Mouse (Mus musculus): ENCODE measurements around the gene Ubac1. TPM values are rescaled to one million over a fixed set of nuclear protein-coding genes. Genes with fewer than 3 reads are reported as not detected.

The Ubac1 gene
- polyA plus RNA-seq (2014; fragmentation: Nextera tagmentation; extraction: Ambion mirVana): 104 and 110 TPM in 2 replicates

DNA sequence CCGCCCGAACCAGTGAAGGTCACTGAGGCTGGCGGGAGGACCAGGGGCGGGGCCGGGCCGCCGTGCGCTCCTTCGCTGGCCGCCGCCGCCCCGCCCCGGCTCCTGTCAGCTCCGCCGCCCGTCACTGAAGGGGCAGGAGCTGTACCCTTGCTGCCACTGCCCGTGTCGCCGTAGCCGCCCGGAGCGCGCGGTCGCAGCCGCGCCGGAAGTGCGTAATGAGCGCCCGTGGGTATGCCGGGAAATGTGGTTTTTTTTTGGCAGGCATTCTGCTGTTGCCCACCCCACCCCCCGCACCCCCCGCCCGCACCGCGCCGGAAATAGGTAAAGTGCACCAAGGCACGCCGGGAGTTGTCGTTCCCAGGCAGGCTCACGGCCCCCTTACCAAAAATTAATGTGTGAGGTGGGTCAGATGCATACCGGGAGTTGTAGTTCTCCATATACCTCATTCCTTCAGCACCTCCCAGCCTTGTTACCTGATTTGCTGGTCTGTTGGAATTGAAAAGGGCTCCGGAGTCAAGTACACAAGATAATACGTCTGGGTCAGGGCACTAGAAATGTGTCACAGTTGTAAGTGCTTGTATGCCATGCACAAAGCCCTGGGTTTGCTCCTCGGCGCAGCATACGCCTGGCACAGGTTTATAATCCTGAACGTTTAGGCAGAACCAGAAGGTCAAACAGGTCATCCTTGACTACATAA is at the start of gene Ubac1:
Gene Ubac1 (minus strand): TSS at position 187 of the 697 bp plus-strand sequence.
- ATAC-seq (ENCODE audit: low read depth) (peak; percentile 93), DNase-seq (ENCODE audit: low spot score) (peak; percentile 96)
- H3K4me1 ChIP-seq (ENCODE audit: control insufficient read depth, insufficient read depth, low read length): peaks cover 9% of the 10 kb centered on the region
- peak within 1 kb of the TSS; percentile 89 for H3K4me3 ChIP-seq (ENCODE audit: low read depth, low read length)
- no peaks in the 10 kb centered on the region for H3K27me3 ChIP-seq (replicated peaks; ENCODE audit: control insufficient read depth, insufficient read depth, low read length)
- H3K27ac ChIP-seq (replicated peaks; ENCODE audit: low read depth, low read length): peak within 1 kb of the TSS; percentile 86
- peak within 1 kb of the TSS; percentile 72 for H3K4me2 ChIP-seq (ENCODE audit: low read depth, low read length)
- H3K36me3 ChIP-seq (ENCODE audit: control insufficient read depth, insufficient read depth, low read length): no peaks in the 10 kb centered on the region
- 9% methylated on average over 37 of the region's 50 CpGs for WGBS
- no peaks in the 10 kb centered on the region for H3K9me3 ChIP-seq (ENCODE audit: control insufficient read depth, low read length)
- peak within 1 kb of the TSS; percentile 75 for H3K9ac ChIP-seq (ENCODE audit: low read depth, low read length)

DNA sequence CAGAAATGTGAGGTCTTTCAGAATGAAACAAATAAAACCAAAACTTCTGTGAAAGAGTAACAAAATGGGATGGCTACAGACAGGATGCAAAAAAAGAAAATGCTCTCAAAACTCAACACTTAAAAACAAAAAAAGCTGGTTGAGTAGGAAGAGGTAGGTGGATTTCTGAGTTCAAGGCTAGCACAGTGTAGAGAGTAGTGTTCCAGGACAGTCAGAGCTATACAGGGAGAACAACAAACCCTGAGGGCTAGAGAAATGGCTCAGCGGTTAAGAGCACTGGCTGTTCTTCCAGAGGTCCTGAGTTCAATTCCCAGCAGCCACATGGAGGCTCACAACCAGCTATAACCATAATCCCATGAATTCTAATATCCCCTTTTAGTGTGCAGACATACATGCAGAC is 47.0 kb upstream of the Ubac1 start:
- DNase-seq (ENCODE audit: low spot score) (no peak), ATAC-seq (ENCODE audit: low read depth) (no peak)
- H3K36me3 ChIP-seq (ENCODE audit: control insufficient read depth, insufficient read depth, low read length): no peaks in the 10 kb centered on the region
- H3K27ac ChIP-seq (replicated peaks; ENCODE audit: low read depth, low read length): no peak overlapping the region
- H3K9ac ChIP-seq (ENCODE audit: low read depth, low read length): no peak overlapping the region
- no peaks in the 10 kb centered on the region for H3K27me3 ChIP-seq (replicated peaks; ENCODE audit: control insufficient read depth, insufficient read depth, low read length)
- no peaks in the 10 kb centered on the region for H3K9me3 ChIP-seq (ENCODE audit: control insufficient read depth, low read length)
- peaks cover 5% of the 10 kb centered on the region; the same call in 1 of the 2 replicates for H3K4me1 ChIP-seq (ENCODE audit: control insufficient read depth, insufficient read depth, low read length)
- 61% methylated on average over 1 of the region's 1 CpGs for WGBS
- no peak overlapping the region for H3K4me3 ChIP-seq (ENCODE audit: low read depth, low read length)
- no peak overlapping the region for H3K4me2 ChIP-seq (ENCODE audit: low read depth, low read length)

DNA sequence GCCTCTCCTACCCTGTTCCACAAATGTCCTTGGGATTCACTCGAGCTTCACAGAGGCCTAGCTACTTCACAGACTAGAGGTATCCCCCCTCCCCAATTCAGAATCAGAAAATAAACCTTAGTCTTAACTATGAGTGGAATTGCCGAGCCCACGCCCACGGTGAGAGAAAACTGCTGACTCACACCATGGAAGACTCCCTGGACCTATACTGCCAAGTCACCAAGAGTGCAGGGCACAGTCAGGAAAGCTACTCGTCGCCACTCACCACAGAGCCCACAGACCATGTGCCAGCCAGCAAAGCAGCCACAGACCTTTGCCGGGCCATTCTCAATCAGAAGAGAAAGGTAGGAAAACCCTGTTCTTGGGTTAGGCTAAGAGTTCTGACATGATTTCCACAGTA is 46.6 kb upstream of the Ubac1 start:
- H3K36me3 ChIP-seq (ENCODE audit: control insufficient read depth, insufficient read depth, low read length): no peaks in the 10 kb centered on the region
- DNase-seq (ENCODE audit: low spot score) (no peak), ATAC-seq (ENCODE audit: low read depth) (no peak)
- peaks cover 5% of the 10 kb centered on the region; the same call in 1 of the 2 replicates for H3K4me1 ChIP-seq (ENCODE audit: control insufficient read depth, insufficient read depth, low read length)
- no peaks in the 10 kb centered on the region for H3K9me3 ChIP-seq (ENCODE audit: control insufficient read depth, low read length)
- no peak overlapping the region for H3K9ac ChIP-seq (ENCODE audit: low read depth, low read length)
- H3K4me2 ChIP-seq (ENCODE audit: low read depth, low read length): no peak overlapping the region
- peak overlapping the region; percentile 33; the same call in 1 of the 2 replicates for H3K27ac ChIP-seq (replicated peaks; ENCODE audit: low read depth, low read length)
- H3K4me3 ChIP-seq (ENCODE audit: low read depth, low read length): no peak overlapping the region
- WGBS: 70% methylated on average over 7 of the region's 7 CpGs
- H3K27me3 ChIP-seq (replicated peaks; ENCODE audit: control insufficient read depth, insufficient read depth, low read length): no peaks in the 10 kb centered on the region

DNA sequence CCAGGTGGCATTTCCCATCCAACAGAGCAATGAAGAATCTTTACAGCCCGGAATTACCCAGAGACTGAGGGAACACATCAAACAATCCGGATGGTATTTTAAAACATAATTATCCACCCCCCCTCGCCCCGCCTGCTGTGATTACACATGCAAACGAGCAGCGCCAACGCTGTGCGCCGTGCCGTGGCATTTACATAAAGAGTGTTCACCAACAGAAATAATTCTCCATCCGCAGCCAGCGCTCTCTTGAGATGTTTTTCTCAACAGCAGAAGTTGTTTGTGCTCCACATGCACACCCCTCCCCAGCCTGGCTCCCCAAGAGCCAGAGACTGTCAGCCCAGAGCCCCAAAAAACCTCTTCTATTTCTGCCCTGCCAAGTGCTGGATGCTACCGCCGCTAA is 45.0 kb upstream of the Ubac1 start:
- Histone ChIP-seq H3K4me3 (ENCODE audit: low read depth, low read length) (no peak overlapping the region), H3K4me1 (ENCODE audit: control insufficient read depth, insufficient read depth, low read length) (peaks cover 5% of the 10 kb centered on the region; the same call in 1 of the 2 replicates), H3K27ac (replicated peaks; ENCODE audit: low read depth, low read length) (no peak overlapping the region), H3K4me2 (ENCODE audit: low read depth, low read length) (no peak overlapping the region), H3K36me3 (ENCODE audit: control insufficient read depth, insufficient read depth, low read length) (no peaks in the 10 kb centered on the region), H3K27me3 (replicated peaks; ENCODE audit: control insufficient read depth, insufficient read depth, low read length) (no peaks in the 10 kb centered on the region), H3K9ac (ENCODE audit: low read depth, low read length) (no peak overlapping the region), H3K9me3 (ENCODE audit: control insufficient read depth, low read length) (no peaks in the 10 kb centered on the region)
- DNase-seq (ENCODE audit: low spot score) (no peak), ATAC-seq (ENCODE audit: low read depth) (no peak)
- 81% methylated on average over 14 of the region's 14 CpGs for WGBS

DNA sequence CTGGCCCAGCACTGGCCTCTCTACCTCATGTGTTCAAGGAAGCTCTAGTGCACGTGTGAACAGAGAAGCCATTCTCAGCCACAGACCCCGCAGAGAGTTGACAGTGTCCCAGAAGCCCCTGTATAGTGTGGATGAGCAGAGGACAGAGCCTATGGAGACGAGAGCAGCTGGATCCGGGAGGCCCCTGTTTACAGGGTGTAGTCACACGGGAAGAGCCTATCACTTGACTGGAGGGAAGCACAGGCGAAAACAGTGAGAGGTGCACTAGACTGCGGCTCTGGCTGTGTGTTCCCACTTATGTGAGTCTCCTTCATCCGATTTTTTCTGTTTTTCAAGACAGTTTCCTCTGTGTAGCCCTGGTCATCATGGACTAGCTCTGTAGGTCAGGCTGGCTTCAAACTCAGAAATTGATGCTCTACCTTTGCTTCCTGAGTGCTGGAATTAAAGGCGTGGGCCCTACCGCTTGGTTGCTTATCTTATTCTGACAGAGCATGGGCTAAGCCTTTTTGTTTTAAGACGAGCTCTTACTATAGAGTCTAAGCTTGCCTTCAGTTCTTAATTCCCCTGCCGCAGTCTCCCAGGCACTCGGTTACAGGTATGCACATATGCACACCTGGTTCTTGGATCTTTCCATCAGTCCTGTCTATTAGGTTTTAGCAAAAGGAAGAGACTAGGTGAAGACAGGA is 41.3 kb upstream of the Ubac1 start:
- Histone ChIP-seq H3K36me3 (ENCODE audit: control insufficient read depth, insufficient read depth, low read length) (peaks cover 9% of the 10 kb centered on the region), H3K27me3 (replicated peaks; ENCODE audit: control insufficient read depth, insufficient read depth, low read length) (no peaks in the 10 kb centered on the region), H3K4me3 (ENCODE audit: low read depth, low read length) (no peak overlapping the region), H3K9ac (ENCODE audit: low read depth, low read length) (no peak overlapping the region), H3K9me3 (ENCODE audit: control insufficient read depth, low read length) (no peaks in the 10 kb centered on the region), H3K27ac (replicated peaks; ENCODE audit: low read depth, low read length) (no peak overlapping the region), H3K4me1 (ENCODE audit: control insufficient read depth, insufficient read depth, low read length) (peaks cover 5% of the 10 kb centered on the region; the same call in 1 of the 2 replicates), H3K4me2 (ENCODE audit: low read depth, low read length) (no peak overlapping the region)
- WGBS: 73% methylated on average over 13 of the region's 13 CpGs
- ATAC-seq (ENCODE audit: low read depth) (no peak), DNase-seq (ENCODE audit: low spot score) (no peak)

DNA sequence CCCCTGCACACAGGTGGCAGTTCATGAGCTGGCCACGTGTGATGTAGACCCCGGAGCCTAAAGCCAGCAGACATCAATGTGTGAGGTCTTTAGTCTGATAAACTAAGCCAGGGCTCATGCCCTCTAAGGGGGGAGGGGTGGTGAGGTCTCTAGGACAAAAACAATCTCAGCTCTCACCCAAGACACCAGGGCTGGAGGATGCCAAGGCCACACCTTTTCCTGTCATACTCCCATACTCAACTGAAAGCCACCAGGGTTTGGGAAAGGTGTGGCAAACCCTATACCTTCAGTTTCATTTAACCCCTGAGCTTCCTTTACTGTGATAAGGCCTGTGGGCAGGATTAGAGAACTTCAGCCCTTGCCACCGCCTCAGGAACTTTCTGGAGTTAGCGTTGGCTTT is 40.7 kb upstream of the Ubac1 start:
- H3K4me2 ChIP-seq (ENCODE audit: low read depth, low read length): no peak overlapping the region
- no peak for DNase-seq (ENCODE audit: low spot score)
- WGBS: 71% methylated on average over 4 of the region's 4 CpGs
- H3K36me3 ChIP-seq (ENCODE audit: control insufficient read depth, insufficient read depth, low read length): peaks cover 9% of the 10 kb centered on the region
- no peak overlapping the region for H3K4me3 ChIP-seq (ENCODE audit: low read depth, low read length)
- no peaks in the 10 kb centered on the region for H3K9me3 ChIP-seq (ENCODE audit: control insufficient read depth, low read length)
- no peaks in the 10 kb centered on the region for H3K27me3 ChIP-seq (replicated peaks; ENCODE audit: control insufficient read depth, insufficient read depth, low read length)
- H3K9ac ChIP-seq (ENCODE audit: low read depth, low read length): no peak overlapping the region
- no peak for ATAC-seq (ENCODE audit: low read depth)
- H3K4me1 ChIP-seq (ENCODE audit: control insufficient read depth, insufficient read depth, low read length): peaks cover 5% of the 10 kb centered on the region; the same call in 1 of the 2 replicates
- H3K27ac ChIP-seq (replicated peaks; ENCODE audit: low read depth, low read length): no peak overlapping the region

DNA sequence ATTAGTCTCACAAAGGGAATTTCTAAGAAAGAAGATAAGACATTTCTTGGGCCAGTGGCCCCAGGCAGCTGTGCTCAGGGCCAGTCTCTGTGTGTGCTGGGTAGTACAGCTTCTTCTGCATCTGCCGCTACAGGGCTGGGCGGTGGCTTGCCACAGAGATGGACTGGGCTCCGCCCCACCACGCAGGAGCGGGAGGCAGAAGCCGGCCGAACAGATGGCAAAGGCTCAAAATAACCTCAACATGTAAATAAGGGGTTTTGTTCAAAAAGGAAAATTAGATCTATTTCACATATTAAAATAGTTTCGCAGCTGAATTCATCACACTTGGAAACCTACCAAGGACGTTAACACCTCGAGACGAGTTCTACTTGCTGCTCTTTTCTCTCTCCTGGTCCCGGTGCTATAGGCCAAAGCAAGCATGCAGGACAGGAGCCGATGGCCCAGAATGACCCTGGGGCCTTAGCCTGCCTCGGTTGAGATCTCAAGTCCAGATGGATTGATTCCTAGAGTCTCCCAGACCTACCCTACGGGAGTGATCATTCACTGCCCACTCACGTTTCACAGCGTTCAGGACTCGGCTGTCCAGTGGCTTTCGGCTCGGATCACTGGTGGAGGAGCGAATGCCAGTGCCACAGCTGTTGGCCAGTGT is 39.6 kb upstream of the Ubac1 start:
- no peaks in the 10 kb centered on the region for H3K9me3 ChIP-seq (ENCODE audit: control insufficient read depth, low read length)
- WGBS: 63% methylated on average over 21 of the region's 21 CpGs
- peak; percentile 71; the same call in 1 of the 2 replicates for ATAC-seq (ENCODE audit: low read depth)
- H3K36me3 ChIP-seq (ENCODE audit: control insufficient read depth, insufficient read depth, low read length): peaks cover 9% of the 10 kb centered on the region
- H3K4me3 ChIP-seq (ENCODE audit: low read depth, low read length): no peak overlapping the region
- H3K9ac ChIP-seq (ENCODE audit: low read depth, low read length): no peak overlapping the region
- H3K4me1 ChIP-seq (ENCODE audit: control insufficient read depth, insufficient read depth, low read length): no peaks in the 10 kb centered on the region
- no peak overlapping the region for H3K27ac ChIP-seq (replicated peaks; ENCODE audit: low read depth, low read length)
- DNase-seq (ENCODE audit: low spot score): peak; percentile 31
- H3K4me2 ChIP-seq (ENCODE audit: low read depth, low read length): no peak overlapping the region
- no peaks in the 10 kb centered on the region for H3K27me3 ChIP-seq (replicated peaks; ENCODE audit: control insufficient read depth, insufficient read depth, low read length)

DNA sequence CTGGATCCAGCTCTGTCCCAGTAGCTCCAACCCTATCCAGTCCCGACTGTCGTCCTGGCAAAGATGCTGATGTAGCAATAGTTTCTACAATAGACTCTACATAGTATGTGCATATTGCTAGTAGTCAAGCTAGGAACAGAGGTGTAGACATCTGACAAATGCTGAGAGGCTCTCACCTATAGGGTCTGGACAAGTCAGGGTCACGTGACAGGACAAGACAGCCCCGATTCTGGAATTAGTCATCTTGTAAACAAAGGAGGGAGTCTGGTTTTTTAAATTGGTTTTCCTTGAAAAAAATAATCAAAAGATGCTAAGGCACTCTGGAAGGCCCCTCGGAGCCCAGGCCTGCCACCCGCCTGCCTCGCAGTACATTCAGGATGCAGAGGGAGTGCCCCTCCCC is 35.5 kb upstream of the Ubac1 start:
- 86% methylated on average over 7 of the region's 7 CpGs for WGBS
- Histone ChIP-seq H3K36me3 (ENCODE audit: control insufficient read depth, insufficient read depth, low read length) (peaks cover 9% of the 10 kb centered on the region), H3K9me3 (ENCODE audit: control insufficient read depth, low read length) (no peaks in the 10 kb centered on the region), H3K4me2 (ENCODE audit: low read depth, low read length) (no peak overlapping the region), H3K9ac (ENCODE audit: low read depth, low read length) (no peak overlapping the region), H3K4me1 (ENCODE audit: control insufficient read depth, insufficient read depth, low read length) (no peaks in the 10 kb centered on the region), H3K4me3 (ENCODE audit: low read depth, low read length) (no peak overlapping the region), H3K27ac (replicated peaks; ENCODE audit: low read depth, low read length) (no peak overlapping the region), H3K27me3 (replicated peaks; ENCODE audit: control insufficient read depth, insufficient read depth, low read length) (no peaks in the 10 kb centered on the region)
- ATAC-seq (ENCODE audit: low read depth): no peak
- no peak for DNase-seq (ENCODE audit: low spot score)

All from embryonic facial prominence, embryonic 14.5 days (tissue).